Mouse (Mus musculus) limb, embryonic 14.5 days (tissue): ENCODE results near the gene Olfr804. TPM values are rescaled to one million over a fixed set of nuclear protein-coding genes. Genes with fewer than 3 reads are reported as not detected.

ENCODE experiments used
- ATAC-seq: fragments of 200-750 bp; cut with Nextera tagmentation; 2 replicates; pipeline ENCODE4 v1.8.0; 2017; ENCODE audit warnings: low read depth, moderate number of reproducible peaks, moderate TSS enrichment; ENCODE audit not compliant: low FRiP score
- DNase-seq: peaks from one replicate; pipeline ENCODE4 v3.0.0-alpha.2; 2015; ENCODE audit warnings: low spot score
- H3K27ac ChIP-seq: fragments of 300-500 bp; sonication (generic); replicated peaks from 2 replicates; pipeline ENCODE4 v1.5.1; 2014; ENCODE audit warnings: low read depth, mild to moderate bottlenecking, low read length, moderate library complexity, mixed read lengths
- H3K27me3 ChIP-seq: fragments of 300-500 bp; sonication (generic); 2 replicates; pipeline ENCODE4 v1.6.1; 2014; ENCODE audit warnings: low read length, mixed read lengths; ENCODE audit not compliant: control insufficient read depth, insufficient read depth
- H3K36me3 ChIP-seq: fragments of 300-500 bp; sonication (generic); 2 replicates; pipeline ENCODE4 v1.6.1; 2014; ENCODE audit warnings: mild to moderate bottlenecking, low read length, moderate library complexity, mixed read lengths; ENCODE audit not compliant: control insufficient read depth, insufficient read depth
- H3K4me1 ChIP-seq: fragments of 300-500 bp; sonication (generic); 2 replicates; pipeline ENCODE4 v1.6.1; 2014; ENCODE audit warnings: antibody characterized with exemption, low read length, mixed read lengths; ENCODE audit not compliant: control insufficient read depth, insufficient read depth
- H3K4me2 ChIP-seq: fragments of 300-500 bp; sonication (generic); replicated peaks from 2 replicates; pipeline ENCODE4 v1.6.1; 2014; ENCODE audit warnings: low read depth, mild to moderate bottlenecking, low read length, moderate library complexity; ENCODE audit not compliant: severe bottlenecking
- H3K4me3 ChIP-seq: fragments of 300-500 bp; sonication (generic); replicated peaks from 2 replicates; pipeline ENCODE4 v1.5.1; 2014; ENCODE audit warnings: low read length
- H3K9ac ChIP-seq: fragments of 300-500 bp; sonication (generic); 2 replicates; pipeline ENCODE4 v1.6.1; 2014; ENCODE audit warnings: mild to moderate bottlenecking, low read depth, low read length, moderate library complexity; ENCODE audit not compliant: severe bottlenecking
- H3K9me3 ChIP-seq: fragments of 300-500 bp; sonication (generic); 2 replicates; pipeline ENCODE4 v1.6.1; 2016; ENCODE audit warnings: low read length; ENCODE audit not compliant: control insufficient read depth
- POLR2A ChIP-seq: fragments of 200-500 bp; IDR thresholded peaks from 2 replicates; pipeline ENCODE4 v1.8.0; 2012; ENCODE audit warnings: inconsistent platforms, mild to moderate bottlenecking, moderate library complexity, borderline replicate concordance; ENCODE audit not compliant: insufficient read depth, insufficient read length; ENCODE audit errors: extremely low read depth
- WGBS: fragments of 180-500 bp; shearing (Covaris S2); extraction: QIAGEN DNeasy Blood & Tissue Kit; methylation state at CpG from one replicate; pipeline ENCODE4 v1.1.7; 2014; 5-methylcytosine and 5-hydroxymethylcytosine counted together
- polyA plus RNA-seq, 2 experiments: library from polyadenylated mRNA; depleted of rRNA in 1 of 2; stranded (reverse) in 1 of 2; unstranded in 1 of 2; fragments of >200 nt; fragmentation: Nextera tagmentation in 1 of 2; extraction: Ambion mirVana in 1 of 2; gene quantifications; 2 replicates each; pipeline versions ENCODE4 v1.2.1 to v1.2.3; 2012 to 2014

Olfr804 gene
- polyA plus RNA-seq (2012; rRNA removed) (not detected in 2 replicates), polyA plus RNA-seq (2014; fragmentation: Nextera tagmentation; extraction: Ambion mirVana) (not detected in 2 replicates)

DNA sequence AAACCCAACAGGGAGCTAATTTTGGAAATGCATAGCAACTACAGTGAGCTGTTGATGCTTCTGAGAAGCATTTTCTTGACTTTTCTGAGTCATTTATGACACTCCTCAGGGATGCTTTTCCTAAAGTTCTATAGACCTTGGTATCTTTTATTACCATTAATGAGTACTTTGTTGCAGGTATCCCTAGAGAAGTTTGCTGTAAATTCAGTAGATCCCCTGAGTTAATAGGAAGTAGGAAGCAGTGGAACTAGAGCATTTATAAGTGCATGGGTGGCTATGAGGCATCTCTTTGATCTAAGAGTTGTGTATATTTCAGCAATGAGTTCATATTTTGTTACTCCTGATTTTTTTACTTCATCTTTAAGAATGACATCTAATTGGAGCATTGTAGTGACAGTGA, at the start of gene Olfr804:
Gene Olfr804, plus strand, starts transcription at position 301 of the 400 bp plus-strand sequence.
- TF ChIP-seq POLR2A: no peak
- ATAC-seq: no peak
- H3K27me3 ChIP-seq: no peaks in the 10 kb centered on the region
- DNase-seq: no peak
- H3K27ac ChIP-seq: no peak within 1 kb of the TSS
- no peaks in the 10 kb centered on the region for H3K9me3 ChIP-seq
- no peaks in the 10 kb centered on the region for H3K4me1 ChIP-seq
- H3K4me3 ChIP-seq: no peak within 1 kb of the TSS
- no peaks in the 10 kb centered on the region for H3K36me3 ChIP-seq
- H3K9ac ChIP-seq: no peak within 1 kb of the TSS
- no peak within 1 kb of the TSS for H3K4me2 ChIP-seq

DNA sequence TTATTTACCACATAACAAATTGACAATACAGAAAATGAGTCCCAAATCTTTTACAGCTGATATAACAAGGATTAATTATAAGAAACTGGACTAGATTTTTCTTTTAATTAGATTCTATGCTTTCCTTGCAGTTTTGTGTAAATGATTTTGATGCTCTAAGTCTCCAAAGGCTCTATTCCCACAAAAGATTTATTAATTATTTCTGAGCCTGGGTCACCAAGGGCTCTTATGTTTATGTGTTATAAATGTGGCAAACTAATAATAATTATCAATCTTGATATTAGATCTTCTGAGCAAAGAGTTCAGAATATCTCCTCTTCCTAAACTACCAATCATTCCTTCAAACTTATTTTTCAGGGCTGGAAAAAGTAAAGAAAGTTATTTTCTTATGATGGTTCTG, 45.6 kb upstream of the Olfr804 start, which contains the start of gene Olfr800:
Gene Olfr800, plus strand, starts transcription at position 301 of the 400 bp plus-strand sequence.
- no peak for TF ChIP-seq POLR2A
- H3K27me3 ChIP-seq: no peaks in the 10 kb centered on the region
- H3K9me3 ChIP-seq: no peaks in the 10 kb centered on the region
- H3K9ac ChIP-seq: no peak within 1 kb of the TSS
- H3K36me3 ChIP-seq: no peaks in the 10 kb centered on the region
- DNase-seq (no peak), ATAC-seq (no peak)
- no peak within 1 kb of the TSS for H3K27ac ChIP-seq
- H3K4me2 ChIP-seq: no peak within 1 kb of the TSS
- H3K4me1 ChIP-seq: no peaks in the 10 kb centered on the region
- H3K4me3 ChIP-seq: no peak within 1 kb of the TSS

DNA sequence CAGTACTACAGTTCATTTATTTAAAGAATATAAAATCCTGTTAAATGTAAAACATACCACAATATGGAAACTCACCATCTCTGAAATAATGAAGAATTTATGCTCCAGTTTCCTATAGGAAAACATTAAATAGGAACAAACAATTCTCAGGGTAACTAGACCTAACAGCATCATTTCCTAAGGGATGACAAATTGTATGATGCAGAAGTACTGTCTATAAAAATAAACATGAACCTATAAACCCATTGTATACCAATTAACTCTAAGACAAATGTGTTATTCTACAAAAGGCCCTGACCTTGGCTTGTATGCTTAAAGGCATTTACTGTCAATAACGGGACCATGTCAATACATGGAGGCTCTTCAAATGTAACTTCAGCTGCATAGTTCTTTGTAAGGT, 29.2 kb upstream of the Olfr804 start, which contains the start of gene Olfr801:
Gene Olfr801, minus strand, starts transcription at position 101 of the 400 bp plus-strand sequence.
- H3K4me1 ChIP-seq: no peaks in the 10 kb centered on the region
- no peak within 1 kb of the TSS for H3K4me2 ChIP-seq
- no peaks in the 10 kb centered on the region for H3K36me3 ChIP-seq
- H3K27me3 ChIP-seq: no peaks in the 10 kb centered on the region
- ATAC-seq (no peak), DNase-seq (no peak)
- no peaks in the 10 kb centered on the region for H3K9me3 ChIP-seq
- no peak within 1 kb of the TSS for H3K9ac ChIP-seq
- H3K27ac ChIP-seq: no peak within 1 kb of the TSS
- 68% methylated on average over 1 of the region's 1 CpGs for WGBS
- no peak within 1 kb of the TSS for H3K4me3 ChIP-seq
- no peak for TF ChIP-seq POLR2A

DNA sequence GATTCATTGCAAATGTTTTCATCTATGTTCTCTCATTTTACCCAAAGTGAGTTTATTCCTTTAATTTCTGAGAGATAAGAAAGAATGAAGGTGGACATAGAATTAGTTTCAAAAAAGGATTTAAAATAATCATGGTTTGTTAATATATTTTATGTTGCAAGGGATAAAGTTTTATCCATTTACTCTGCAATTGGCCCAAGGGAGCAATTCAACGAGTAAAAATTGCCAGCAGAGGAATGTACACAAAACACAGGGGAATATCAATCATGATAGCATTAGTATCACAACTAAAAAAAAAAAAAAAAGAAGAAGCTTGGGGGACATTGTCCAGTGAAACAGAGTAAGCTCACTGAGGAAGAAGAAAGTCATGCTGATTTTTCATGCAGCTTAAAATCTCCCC, 14.9 kb upstream of the Olfr804 start, which contains the start of gene Olfr802:
Gene Olfr802, minus strand, starts transcription at position 101 of the 400 bp plus-strand sequence.
- no peaks in the 10 kb centered on the region for H3K4me1 ChIP-seq
- H3K9me3 ChIP-seq: no peaks in the 10 kb centered on the region
- DNase-seq (no peak), ATAC-seq (no peak)
- 70% methylated on average over 1 of the region's 1 CpGs for WGBS
- H3K27me3 ChIP-seq: no peaks in the 10 kb centered on the region
- H3K27ac ChIP-seq: no peak within 1 kb of the TSS
- no peak within 1 kb of the TSS for H3K9ac ChIP-seq
- no peak for TF ChIP-seq POLR2A
- no peak within 1 kb of the TSS for H3K4me3 ChIP-seq
- H3K36me3 ChIP-seq: no peaks in the 10 kb centered on the region
- H3K4me2 ChIP-seq: no peak within 1 kb of the TSS

DNA sequence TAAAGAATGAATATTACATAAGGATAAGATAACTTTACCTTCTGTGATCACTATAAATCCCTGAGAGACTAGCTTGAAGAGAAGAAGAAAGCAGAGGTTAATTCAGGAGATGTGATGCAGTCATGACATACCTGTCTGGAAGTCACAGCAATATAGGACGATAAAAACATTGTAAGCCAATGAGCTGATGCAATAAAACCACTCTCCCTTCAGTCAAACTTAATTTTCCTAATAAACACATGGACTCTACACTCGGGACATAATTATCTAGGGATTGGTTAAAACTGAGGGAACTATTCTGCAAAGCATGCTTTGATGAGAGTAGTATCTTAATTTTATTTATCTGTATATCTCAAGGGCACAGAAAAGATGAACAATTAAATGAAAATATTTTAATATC, 8.8 kb upstream of the Olfr804 start, which contains the start of gene Olfr803:
Gene Olfr803, minus strand, starts transcription at position 101 of the 400 bp plus-strand sequence.
- Histone ChIP-seq H3K27me3 (no peaks in the 10 kb centered on the region), H3K9ac (no peak within 1 kb of the TSS), H3K9me3 (no peaks in the 10 kb centered on the region), H3K4me3 (no peak within 1 kb of the TSS), H3K4me1 (no peaks in the 10 kb centered on the region), H3K36me3 (no peaks in the 10 kb centered on the region), H3K4me2 (no peak within 1 kb of the TSS), H3K27ac (no peak within 1 kb of the TSS)
- no peak for TF ChIP-seq POLR2A
- no peak for DNase-seq
- ATAC-seq: no peak
- 62% methylated on average over 2 of the region's 2 CpGs for WGBS
